Mouse (Mus musculus) CH12.LX (cell line): ENCODE data around the gene 2700081O15Rik. TPM values are rescaled to one million over a fixed set of nuclear protein-coding genes. Genes with fewer than 3 reads are reported as not detected.
"Not testable (repeated sequence)": the region's sequence is repeated elsewhere in the genome, so short reads cannot be mapped to it uniquely, and the experiment has no call there.

ENCODE experiments used
- DNase-seq: peaks from one replicate; pipeline ENCODE4 v3.0.0-alpha.2; 2013; ENCODE audit errors: extremely low read depth
- H3K27ac ChIP-seq: 2 replicates; pipeline ENCODE4 v1.5.1; 2012; ENCODE audit warnings: low read depth, mild to moderate bottlenecking, control low read depth, moderate library complexity; ENCODE audit not compliant: insufficient read depth
- H3K27me3 ChIP-seq: replicated peaks from 2 replicates; pipeline ENCODE3; 2012; ENCODE audit warnings: inconsistent platforms
- H3K36me3 ChIP-seq, 2 experiments: replicated peaks in 1 of 2; 2 replicates each; pipeline versions ENCODE3 to v1.6.1; 2012; ENCODE audit warnings: inconsistent platforms in 1 of 2, low read length in 1 of 2, mild to moderate bottlenecking in 1 of 2, mixed read lengths in 1 of 2, moderate library complexity in 1 of 2; ENCODE audit not compliant: control insufficient read depth in 1 of 2, insufficient read depth in 1 of 2
- H3K4me1 ChIP-seq, 2 experiments: 2 replicates each; pipeline ENCODE4 v1.6.1; 2012; ENCODE audit warnings: inconsistent platforms in 1 of 2, moderate library complexity in 1 of 2; ENCODE audit not compliant: insufficient read depth in 2 of 2, control insufficient read depth in 1 of 2
- H3K4me2 ChIP-seq: 2 replicates; pipeline ENCODE4 v1.6.1; 2012; ENCODE audit warnings: low read depth, mild to moderate bottlenecking, control low read depth; ENCODE audit not compliant: poor library complexity, insufficient read depth, severe bottlenecking
- H3K4me3 ChIP-seq, 3 experiments: fragments of 150-350 bp in 1 of 3; sonication (generic) in 1 of 3; replicated peaks in 1 of 3; 2 replicates each; pipeline versions ENCODE3 to v1.5.1; 2011 to 2012; ENCODE audit warnings: low read depth in 2 of 3, low read length in 2 of 3, mild to moderate bottlenecking in 2 of 3, moderate library complexity in 2 of 3, control low read depth in 1 of 3, improper control_type of control experiment in 1 of 3, inconsistent platforms in 1 of 3, mixed read lengths in 1 of 3; ENCODE audit not compliant: poor library complexity in 1 of 3
- H3K79me2 ChIP-seq: replicated peaks from 2 replicates; pipeline ENCODE4 v1.6.1; 2012; ENCODE audit warnings: mild to moderate bottlenecking, moderate library complexity; ENCODE audit not compliant: control insufficient read depth, poor library complexity, insufficient read depth, severe bottlenecking; ENCODE audit errors: extremely low read depth
- H3K9ac ChIP-seq: 2 replicates; pipeline ENCODE4 v1.6.1; 2012; ENCODE audit warnings: low read depth, mild to moderate bottlenecking, control low read depth, moderate library complexity; ENCODE audit not compliant: insufficient read depth
- H3K9me3 ChIP-seq: replicated peaks from 2 replicates; pipeline ENCODE3; 2012; ENCODE audit warnings: low read length, inconsistent platforms, mixed read lengths
- BHLHE40 ChIP-seq: IDR thresholded peaks from 2 replicates; pipeline ENCODE4 v1.6.1; 2011; ENCODE audit warnings: mild to moderate bottlenecking, low read depth, low read length, improper control_type of control experiment
- CHD2 ChIP-seq: IDR thresholded peaks from 2 replicates; pipeline ENCODE4 v1.6.1; 2011; ENCODE audit warnings: low read length, improper control_type of control experiment
- ELF1 ChIP-seq: IDR thresholded peaks from 2 replicates; pipeline ENCODE4 v1.6.1; 2014; ENCODE audit warnings: low read depth, mild to moderate bottlenecking, inconsistent platforms, low read length, improper control_type of control experiment
- ETS1 ChIP-seq: conservative IDR thresholded peaks from 2 replicates; pipeline ENCODE4 v1.6.1; 2012; ENCODE audit warnings: low read depth, mild to moderate bottlenecking, inconsistent platforms, low read length, improper control_type of control experiment, moderate library complexity
- GABPA ChIP-seq: IDR thresholded peaks from 2 replicates; pipeline ENCODE4 v1.6.1; 2012; ENCODE audit warnings: low read depth, low read length, improper control_type of control experiment, inconsistent platforms; ENCODE audit not compliant: insufficient replicate concordance
- HCFC1 ChIP-seq: IDR thresholded peaks from 2 replicates; pipeline ENCODE4 v1.6.1; 2012; ENCODE audit warnings: low read depth, mild to moderate bottlenecking, inconsistent platforms, low read length, improper control_type of control experiment
- IRF4 ChIP-seq: IDR thresholded peaks from 2 replicates; pipeline ENCODE4 v1.6.1; 2014; ENCODE audit warnings: low read depth, mild to moderate bottlenecking, inconsistent platforms, low read length, improper control_type of control experiment
- MAFK ChIP-seq: IDR thresholded peaks from 2 replicates; pipeline ENCODE4 v1.6.1; 2011; ENCODE audit warnings: low read length, improper control_type of control experiment; ENCODE audit not compliant: insufficient replicate concordance
- MAX ChIP-seq: IDR thresholded peaks from 2 replicates; pipeline ENCODE4 v1.6.1; 2011; ENCODE audit warnings: low read length, improper control_type of control experiment
- MEF2A ChIP-seq: IDR thresholded peaks from 2 replicates; pipeline ENCODE4 v1.6.1; 2014; ENCODE audit warnings: low read depth, mild to moderate bottlenecking, inconsistent platforms, low read length, improper control_type of control experiment, borderline replicate concordance
- MYC ChIP-seq: IDR thresholded peaks from 2 replicates; pipeline ENCODE4 v1.6.1; 2011; ENCODE audit warnings: low read depth, mild to moderate bottlenecking, improper control_type of control experiment, low read length
- POLR2A ChIP-seq: IDR thresholded peaks from 2 replicates; pipeline ENCODE4 v1.6.1; 2011; ENCODE audit warnings: low read depth, mild to moderate bottlenecking, improper control_type of control experiment, low read length
- POLR2AphosphoS2 ChIP-seq: IDR thresholded peaks from 2 replicates; pipeline ENCODE4 v1.6.1; 2011; ENCODE audit warnings: low read depth, low read length, improper control_type of control experiment
- RCOR1 ChIP-seq: conservative IDR thresholded peaks from 2 replicates; pipeline ENCODE4 v1.6.1; 2012; ENCODE audit warnings: low read depth, mild to moderate bottlenecking, inconsistent platforms, low read length, improper control_type of control experiment
- TCF12 ChIP-seq: IDR thresholded peaks from 2 replicates; pipeline ENCODE4 v1.6.1; 2014; ENCODE audit warnings: low read depth, mild to moderate bottlenecking, inconsistent platforms, low read length, improper control_type of control experiment
- ZKSCAN1 ChIP-seq: IDR thresholded peaks from 2 replicates; pipeline ENCODE4 v1.6.1; 2012; ENCODE audit warnings: low read depth, inconsistent platforms, low read length, improper control_type of control experiment, borderline replicate concordance
- dilution Hi-C: fragments of 300-500 bp; cut with MboI; formaldehyde crosslinking; loops from 2 replicates; pipeline ENCODE4 v1.14.3; 2020; ENCODE audit warnings: low sequenced_read_pairs; ENCODE audit not compliant: extremely low pct_unique_long_range_greater_than_20kb, extremely low pct_ligation_motif_present
- in situ Hi-C: fragments of 300-500 bp; cut with MboI; formaldehyde crosslinking; loops from 3 replicates; pipeline ENCODE4 v1.14.3; 2019; ENCODE audit warnings: low sequenced_read_pairs, low pct_ligation_motif_present, low pct_unique_long_range_greater_than_20kb, mixed read lengths
- polyA plus RNA-seq: library from polyadenylated mRNA; unstranded; fragments of >175 nt; gene quantifications from 2 replicates; pipeline ENCODE4 v1.2.1, GENCODE M21; 2012; ENCODE audit warnings: low read depth; ENCODE audit not compliant: insufficient read length
- total RNA-seq, 2 experiments: library from RNA; depleted of rRNA; stranded (reverse); fragments of 300-350 nt in 1 of 2; fragments of >200 nt in 1 of 2; gene quantifications; 2 replicates each; pipeline ENCODE4 v1.2.3; 2012 to 2014

Gene 2700081O15Rik
- total RNA-seq (2012; rRNA removed) (9.8 and 10.5 TPM in 2 replicates), total RNA-seq (2014; rRNA removed) (7.1 and 7.2 TPM in 2 replicates), polyA plus RNA-seq (12.2 and 12.3 TPM in 2 replicates)

DNA sequence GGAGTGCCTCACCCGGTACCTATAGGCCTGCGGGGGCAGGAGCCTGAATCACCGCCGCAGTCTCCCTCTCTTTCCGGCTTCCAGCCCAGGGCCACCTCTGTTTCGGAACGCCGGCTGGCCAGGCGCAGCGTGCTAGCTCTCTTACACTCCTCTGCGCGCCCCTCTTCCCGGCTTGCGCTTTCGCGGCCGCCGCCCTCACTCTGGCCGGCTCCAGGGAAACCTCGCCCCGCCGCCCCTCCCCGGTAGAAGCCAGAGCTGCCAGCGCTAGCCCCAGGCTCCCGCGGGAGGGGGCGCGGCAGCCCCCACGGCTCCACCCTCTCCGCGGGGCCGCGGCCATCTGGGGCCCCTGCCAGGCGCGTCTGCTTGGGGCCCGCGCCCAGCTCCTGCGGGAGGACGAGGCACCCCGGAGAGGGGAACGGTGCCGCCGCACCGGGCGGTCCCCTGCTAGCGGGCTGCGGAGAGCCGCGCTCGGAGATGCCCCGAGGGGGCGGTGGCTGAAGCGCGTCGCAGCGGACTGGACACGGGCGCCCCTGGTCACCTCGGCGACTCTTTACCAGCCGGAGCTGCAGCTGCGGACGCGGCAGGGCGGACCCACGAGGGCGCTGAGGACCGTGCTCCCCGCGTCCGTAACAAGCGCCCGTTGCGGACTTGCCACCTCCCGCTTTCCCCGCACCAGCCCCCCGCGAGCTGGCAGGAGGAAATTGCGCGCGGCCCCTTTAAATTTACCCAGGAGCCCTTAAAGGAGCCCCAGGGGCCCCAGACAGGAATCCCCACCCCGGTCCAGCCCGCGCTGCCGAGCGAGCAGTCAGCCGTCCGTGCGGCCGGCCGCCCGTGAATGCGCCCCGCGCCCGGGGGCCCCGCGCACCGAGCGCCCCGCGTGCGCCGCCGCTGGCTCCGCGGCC is at the start of gene 2700081O15Rik:
2700081O15Rik (plus strand) TSS at position 792 of the 902 bp plus-strand sequence.
- Histone ChIP-seq H3K27me3 (peaks cover 23% of the 10 kb centered on the region), H3K27ac (no peak within 1 kb of the TSS), H3K79me2 (peaks cover 13% of the 10 kb centered on the region), H3K4me1 (peaks cover 11 to 39% of the 10 kb centered on the region in 2 experiments), H3K4me3 (peak within 1 kb of the TSS; percentile 77 to 96 (median 79)), H3K9me3 (peaks cover 9% of the 10 kb centered on the region), H3K4me2 (peak within 1 kb of the TSS; percentile 92), H3K36me3 (peaks cover 9% of the 10 kb centered on the region in 2 experiments), H3K9ac (peak within 1 kb of the TSS; percentile 78)
- no peak for TF ChIP-seq IRF4
- peak; percentile 69 for TF ChIP-seq HCFC1
- no peak for TF ChIP-seq RCOR1
- TF ChIP-seq ZKSCAN1, result no peak
- TF ChIP-seq ETS1, result no peak
- no peak for TF ChIP-seq MEF2A
- no peak for TF ChIP-seq POLR2AphosphoS2
- TF ChIP-seq GABPA, result no peak
- TF ChIP-seq ELF1, result no peak
- TF ChIP-seq MAX, result no peak
- no peak for TF ChIP-seq CHD2
- no peak for TF ChIP-seq MAFK
- TF ChIP-seq MYC, result no peak
- TF ChIP-seq POLR2A, result peak; percentile 44; the same call in 1 of the 2 replicates
- 0 out of 2 replicates have a peak, but pooled peaks have one; percentile 13 for TF ChIP-seq TCF12
- TF ChIP-seq BHLHE40, result no peak
- peak; percentile 49 for DNase-seq
- dilution Hi-C loops (no loop called here), in situ Hi-C loops (loop anchor here (10.0 to 25.0 kb wide), 2 partner anchors 172 to 355 kb away; partner anchors contain the start of genes Macrod1 and Naa40)

GRCm38 (mm10) chr19:7369469-7369868 is 48.0 kb upstream of the 2700081O15Rik start:
- H3K9me3 ChIP-seq, H3K4me1 ChIP-seq, in situ Hi-C loops, H3K4me3 ChIP-seq, H3K9ac ChIP-seq, H3K79me2 ChIP-seq, H3K27me3 ChIP-seq, DNase-seq, dilution Hi-C loops, H3K27ac ChIP-seq, H3K4me2 ChIP-seq: not testable (repeated sequence)
- H3K36me3 ChIP-seq, result peaks cover 21 to 68% of the 10 kb centered on the region in 2 experiments
